Mouse (Mus musculus) monocyte, adult 5-6 weeks (primary cell): ENCODE measurements at regions not wholly inside any gene's neighbourhood (a gene's known extent, or its start where the extent isn't known, plus 50 kb on each side); places are given as distances from the start of the nearest gene placed in this dataset.

Experiments used
- ATAC-seq: fragments of 153-309, 156-312 bp; replicated peaks from 2 replicates; pipeline ENCODE4 v1.8.0; 2017; ENCODE audit warnings: mild to moderate bottlenecking; ENCODE audit not compliant: low TSS enrichment, insufficient number of reproducible peaks, severe bottlenecking, poor library complexity, low FRiP score

- ATAC-seq: no peak
These were observed 336.1 kb downstream of the Rps24 start for GRCm38 (mm10) chr14:24822876-24823567.

GRCm38 (mm10) chr14:24824351-24824750 is 337.4 kb downstream of the Rps24 start:
- ATAC-seq: no peak

GRCm38 (mm10) chr14:24825722-24826386 is 338.9 kb downstream of the Rps24 start:
- ATAC-seq: no peak

GRCm38 (mm10) chr14:24826471-24827337 is 339.8 kb downstream of the Rps24 start:
- no peak for ATAC-seq

- no peak for ATAC-seq
These were observed 340.6 kb downstream of the Rps24 start for GRCm38 (mm10) chr14:24827381-24828031.

GRCm38 (mm10) chr14:24829001-24829400 is 342.1 kb downstream of the Rps24 start:
- no peak for ATAC-seq

- no peak for ATAC-seq
These were observed 346.3 kb downstream of the Rps24 start for GRCm38 (mm10) chr14:24833211-24833610.

- no peak for ATAC-seq
These were observed 351.3 kb downstream of the Rps24 start for GRCm38 (mm10) chr14:24838219-24838618.

- no peak for ATAC-seq
These were observed 352.1 kb downstream of the Rps24 start for GRCm38 (mm10) chr14:24839056-24839455.

GRCm38 (mm10) chr14:24841715-24842496 is 355.0 kb downstream of the Rps24 start:
- no peak for ATAC-seq

GRCm38 (mm10) chr14:24843626-24844025 is 356.7 kb downstream of the Rps24 start:
- ATAC-seq: no peak

- ATAC-seq: no peak
These were observed 363.6 kb downstream of the Rps24 start for GRCm38 (mm10) chr14:24850491-24850890.

- ATAC-seq: no peak
These were observed 367.5 kb downstream of the Rps24 start for GRCm38 (mm10) chr14:24854459-24854858.

GRCm38 (mm10) chr14:24862171-24862570 is 375.2 kb downstream of the Rps24 start:
- ATAC-seq: no peak

- no peak for ATAC-seq
These were observed 375.7 kb downstream of the Rps24 start for GRCm38 (mm10) chr14:24862661-24863060.

GRCm38 (mm10) chr14:24863116-24863515 is 376.2 kb downstream of the Rps24 start:
- no peak for ATAC-seq

- no peak for ATAC-seq
These were observed 378.8 kb downstream of the Rps24 start for GRCm38 (mm10) chr14:24865579-24866230.

- no peak for ATAC-seq
These were observed 380.9 kb downstream of the Rps24 start for GRCm38 (mm10) chr14:24867816-24868215.
